Mouse (Mus musculus) MEL (cell line): ENCODE results near the gene Sfxn4.

Experiments used
- CHD1 ChIP-seq: IDR thresholded peaks from 2 replicates; pipeline ENCODE4 v1.6.1; 2012; ENCODE audit warnings: low read depth, mild to moderate bottlenecking, inconsistent platforms, low read length, improper control_type of control experiment
- CTCF ChIP-seq, 3 experiments: IDR thresholded peaks in 2 of 3; conservative IDR thresholded peaks in 1 of 3; 2 replicates each; pipeline ENCODE4 v1.5.1; 2011 to 2012; ENCODE audit warnings: low read length in 3 of 3, low read depth in 2 of 3, mild to moderate bottlenecking in 2 of 3, improper control_type of control experiment in 1 of 3, inconsistent platforms in 1 of 3, mixed read lengths in 1 of 3, moderate library complexity in 1 of 3; ENCODE audit not compliant: control insufficient read depth in 1 of 3, insufficient read depth in 1 of 3, poor library complexity in 1 of 3, severe bottlenecking in 1 of 3
- EP300 ChIP-seq, 2 experiments: IDR thresholded peaks; 2 replicates each; pipeline ENCODE4 v1.6.1; 2011; ENCODE audit warnings: improper control_type of control experiment in 2 of 2, low read length in 2 of 2, low read depth in 1 of 2, mild to moderate bottlenecking in 1 of 2
- HCFC1 ChIP-seq: IDR thresholded peaks from 2 replicates; pipeline ENCODE4 v1.6.1; 2012; ENCODE audit warnings: low read depth, mild to moderate bottlenecking, inconsistent platforms, low read length, improper control_type of control experiment, moderate library complexity
- KAT2A ChIP-seq: conservative IDR thresholded peaks from 2 replicates; pipeline ENCODE4 v1.6.1; 2012; ENCODE audit warnings: low read depth, low read length, improper control_type of control experiment, inconsistent platforms
- MAFK ChIP-seq: IDR thresholded peaks from 2 replicates; pipeline ENCODE4 v1.6.1; 2011; ENCODE audit warnings: low read depth, mild to moderate bottlenecking, low read length, improper control_type of control experiment, borderline replicate concordance
- MAX ChIP-seq: IDR thresholded peaks from 2 replicates; pipeline ENCODE4 v1.6.1; 2011; ENCODE audit warnings: low read length, improper control_type of control experiment
- MAZ ChIP-seq: IDR thresholded peaks from 2 replicates; pipeline ENCODE4 v1.6.1; 2012; ENCODE audit warnings: low read depth, mild to moderate bottlenecking, inconsistent platforms, low read length, improper control_type of control experiment
- POLR2A ChIP-seq, 2 experiments: IDR thresholded peaks; 2 replicates each; pipeline ENCODE4 v1.6.1; 2011 to 2012; ENCODE audit warnings: low read length in 2 of 2, mild to moderate bottlenecking in 2 of 2, control low read depth in 1 of 2, improper control_type of control experiment in 1 of 2, low read depth in 1 of 2, moderate library complexity in 1 of 2; ENCODE audit not compliant: control insufficient read depth in 1 of 2, insufficient read depth in 1 of 2, poor library complexity in 1 of 2
- SIN3A ChIP-seq: IDR thresholded peaks from 2 replicates; pipeline ENCODE4 v1.6.1; 2012; ENCODE audit warnings: low read length, improper control_type of control experiment, inconsistent platforms
- USF2 ChIP-seq, 2 experiments: IDR thresholded peaks; 2 replicates each; pipeline ENCODE4 v1.6.1; 2011 to 2012; ENCODE audit warnings: improper control_type of control experiment in 2 of 2, low read length in 2 of 2, borderline replicate concordance in 1 of 2, inconsistent platforms in 1 of 2, low read depth in 1 of 2, mild to moderate bottlenecking in 1 of 2; ENCODE audit not compliant: insufficient read depth in 1 of 2

GRCm38 (mm10) chr19:60789919-60790506 lies 71.3 kb downstream of the Sfxn4 start:
- TF ChIP-seq POLR2A (IDR thresholded peaks at IDR 0.05; ENCODE audit: control insufficient read depth in 1 of 2, insufficient read depth in 1 of 2, low read depth in 1 of 2, low read length in 2 of 2, poor library complexity in 1 of 2) (no peak), MAZ (no peak), CTCF (IDR thresholded peaks at IDR 0.05 in 2 of 3, conservative IDR thresholded peaks at IDR 0.05 in 1 of 3; ENCODE audit: control insufficient read depth in 1 of 3, insufficient read depth in 1 of 3, low read depth in 2 of 3, low read length in 3 of 3, poor library complexity in 1 of 3, severe bottlenecking in 1 of 3) (no peak), EP300 (IDR thresholded peaks at IDR 0.05; ENCODE audit: low read depth in 1 of 2, low read length in 2 of 2) (no peak), MAFK (no peak), KAT2A (no peak), USF2 (IDR thresholded peaks at IDR 0.05; ENCODE audit: borderline replicate concordance in 1 of 2, insufficient read depth in 1 of 2, low read depth in 1 of 2, low read length in 2 of 2) (no peak), SIN3A (no peak; the same call in 1 of the 2 replicates), MAX (peak; percentile 70; the same call in 1 of the 2 replicates), HCFC1 (0 out of 2 replicates have a peak, but pooled peaks have one; percentile 50), CHD1 (no peak; the same call in none of the 2 replicates)
